Mouse (Mus musculus) kidney, embryonic 15.5 days (tissue): ENCODE data around the gene Dlec1. TPM values are rescaled to one million over a fixed set of nuclear protein-coding genes. Genes with fewer than 3 reads are reported as not detected.

Experiments used
- ATAC-seq: fragments of 200-750 bp; cut with Nextera tagmentation; replicated peaks from 2 replicates; pipeline ENCODE4 v1.8.0; 2017; ENCODE audit warnings: moderate TSS enrichment; ENCODE audit not compliant: low FRiP score
- H3K27ac ChIP-seq: fragments of 300-500 bp; sonication (generic); 2 replicates; pipeline ENCODE4 v1.5.1; 2015; ENCODE audit warnings: mild to moderate bottlenecking, inconsistent platforms
- H3K27me3 ChIP-seq: fragments of 300-500 bp; sonication (generic); 2 replicates; pipeline ENCODE4 v1.6.1; 2015; ENCODE audit warnings: inconsistent platforms
- H3K36me3 ChIP-seq: fragments of 300-500 bp; sonication (generic); 2 replicates; pipeline ENCODE4 v1.6.1; 2015; ENCODE audit warnings: inconsistent platforms
- H3K4me1 ChIP-seq: fragments of 300-500 bp; sonication (generic); 2 replicates; pipeline ENCODE4 v1.6.1; 2015; ENCODE audit warnings: inconsistent platforms
- H3K4me2 ChIP-seq: fragments of 300-500 bp; sonication (generic); 2 replicates; pipeline ENCODE4 v1.6.1; 2015; ENCODE audit warnings: moderate library complexity, mild to moderate bottlenecking, inconsistent platforms
- H3K4me3 ChIP-seq: fragments of 300-500 bp; sonication (generic); replicated peaks from 2 replicates; pipeline ENCODE4 v1.5.1; 2015; ENCODE audit warnings: mild to moderate bottlenecking, inconsistent platforms
- H3K9ac ChIP-seq: fragments of 300-500 bp; sonication (generic); 2 replicates; pipeline ENCODE4 v1.6.1; 2015; ENCODE audit warnings: mild to moderate bottlenecking, inconsistent platforms
- H3K9me3 ChIP-seq: fragments of 300-500 bp; sonication (generic); replicated peaks from 2 replicates; pipeline ENCODE4 v1.6.1; 2016; ENCODE audit warnings: inconsistent platforms
- WGBS: fragments of 180-500 bp; shearing (Covaris S2); methylation state at CpG from one replicate; pipeline ENCODE4 v1.1.7; 2015; ENCODE audit warnings: mixed read lengths; 5-methylcytosine and 5-hydroxymethylcytosine counted together
- polyA plus RNA-seq: library from polyadenylated mRNA; unstranded; fragments of >200 nt; fragmentation: Nextera tagmentation; extraction: Ambion mirVana; gene quantifications from 2 replicates; pipeline ENCODE4 v1.2.1, GENCODE M21; 2015

Gene Dlec1
- polyA plus RNA-seq, 1 experiment from 2014 or later: 6.2 TPM

GRCm38 (mm10) chr9:119146098-119146770 is 44.0 kb downstream of the Dlec1 start:
- Histone ChIP-seq H3K9ac (no peak overlapping the region), H3K9me3 (no peaks in the 10 kb centered on the region), H3K4me3 (no peak overlapping the region), H3K27ac (no peak overlapping the region), H3K4me1 (no peaks in the 10 kb centered on the region), H3K27me3 (no peaks in the 10 kb centered on the region), H3K36me3 (no peaks in the 10 kb centered on the region), H3K4me2 (no peak overlapping the region)
- WGBS: 70% methylated on average over 13 of the region's 13 CpGs
- ATAC-seq: no peak

GRCm38 (mm10) chr9:119149601-119150000 is 47.3 kb downstream of the Dlec1 start:
- no peak overlapping the region for H3K9ac ChIP-seq
- no peak overlapping the region for H3K4me3 ChIP-seq
- 23% methylated on average over 5 of the region's 5 CpGs for WGBS
- no peak overlapping the region for H3K27ac ChIP-seq
- H3K4me1 ChIP-seq: no peaks in the 10 kb centered on the region
- no peaks in the 10 kb centered on the region for H3K36me3 ChIP-seq
- no peaks in the 10 kb centered on the region for H3K27me3 ChIP-seq
- H3K4me2 ChIP-seq: no peak overlapping the region
- ATAC-seq: 0 out of 2 replicates have a peak, but pooled peaks have one; percentile 47
- no peaks in the 10 kb centered on the region for H3K9me3 ChIP-seq

GRCm38 (mm10) chr9:119151751-119152150 is 49.5 kb downstream of the Dlec1 start:
- Histone ChIP-seq H3K9me3 (no peaks in the 10 kb centered on the region), H3K27me3 (peaks cover 1% of the 10 kb centered on the region; the same call in 1 of the 2 replicates), H3K4me3 (no peak overlapping the region), H3K4me2 (no peak overlapping the region), H3K36me3 (no peaks in the 10 kb centered on the region), H3K27ac (no peak overlapping the region), H3K4me1 (peaks cover 2% of the 10 kb centered on the region; the same call in 1 of the 2 replicates), H3K9ac (no peak overlapping the region)
- 47% methylated on average over 2 of the region's 2 CpGs for WGBS
- ATAC-seq: no peak

GRCm38 (mm10) chr9:119155416-119155815 is 53.1 kb downstream of the Dlec1 start:
- H3K9ac ChIP-seq: no peak overlapping the region
- H3K36me3 ChIP-seq: no peaks in the 10 kb centered on the region
- peaks cover 3% of the 10 kb centered on the region; the same call in 1 of the 2 replicates for H3K27me3 ChIP-seq
- no peak overlapping the region for H3K4me2 ChIP-seq
- ATAC-seq: no peak
- no peak overlapping the region for H3K27ac ChIP-seq
- no peak overlapping the region for H3K4me3 ChIP-seq
- H3K4me1 ChIP-seq: peaks cover 3% of the 10 kb centered on the region; the same call in 1 of the 2 replicates
- WGBS: 81% methylated on average over 8 of the region's 8 CpGs
- no peaks in the 10 kb centered on the region for H3K9me3 ChIP-seq

GRCm38 (mm10) chr9:119155826-119156225 is 53.5 kb downstream of the Dlec1 start:
- WGBS: 59% methylated on average over 7 of the region's 7 CpGs
- Histone ChIP-seq H3K27ac (no peak overlapping the region), H3K9ac (no peak overlapping the region), H3K4me2 (peak overlapping the region; percentile 88), H3K27me3 (peaks cover 3% of the 10 kb centered on the region; the same call in 1 of the 2 replicates), H3K4me1 (peaks cover 3% of the 10 kb centered on the region; the same call in 1 of the 2 replicates), H3K4me3 (peak overlapping the region; percentile 60), H3K9me3 (no peaks in the 10 kb centered on the region), H3K36me3 (no peaks in the 10 kb centered on the region)
- no peak for ATAC-seq

- Histone ChIP-seq H3K4me2 (peak within 1 kb of the TSS; percentile 88), H3K4me3 (peak within 1 kb of the TSS; percentile 60), H3K36me3 (no peaks in the 10 kb centered on the region), H3K9ac (peak within 1 kb of the TSS; percentile 49; the same call in 1 of the 2 replicates), H3K9me3 (no peaks in the 10 kb centered on the region), H3K4me1 (peaks cover 3% of the 10 kb centered on the region; the same call in 1 of the 2 replicates), H3K27me3 (peaks cover 3% of the 10 kb centered on the region; the same call in 1 of the 2 replicates), H3K27ac (peak within 1 kb of the TSS; percentile 27; the same call in 1 of the 2 replicates)
- WGBS: under 1% methylated on average over 64 of the region's 65 CpGs
- ATAC-seq: peak; percentile 90
These were observed 54.3 kb downstream of the Dlec1 start, which contains the start of gene Acaa1b for GRCm38 (mm10) chr9:119156278-119157201. Gene Acaa1b, minus strand, starts transcription at chr9:119157093.

GRCm38 (mm10) chr9:119158861-119159260 is 56.6 kb downstream of the Dlec1 start, which contains the start of gene Gm47289:
Gene Gm47289, plus strand, starts transcription at chr9:119159161.
- H3K27ac ChIP-seq: no peak within 1 kb of the TSS
- H3K4me1 ChIP-seq: peaks cover 3% of the 10 kb centered on the region; the same call in 1 of the 2 replicates
- H3K4me3 ChIP-seq: no peak within 1 kb of the TSS
- WGBS: 48% methylated on average over 4 of the region's 4 CpGs
- H3K9me3 ChIP-seq: no peaks in the 10 kb centered on the region
- ATAC-seq: no peak
- no peak within 1 kb of the TSS for H3K9ac ChIP-seq
- no peaks in the 10 kb centered on the region for H3K36me3 ChIP-seq
- no peak within 1 kb of the TSS for H3K4me2 ChIP-seq
- peaks cover 3% of the 10 kb centered on the region; the same call in 1 of the 2 replicates for H3K27me3 ChIP-seq

GRCm38 (mm10) chr9:119160689-119161088 is 58.4 kb downstream of the Dlec1 start:
- 78% methylated on average over 3 of the region's 3 CpGs for WGBS
- Histone ChIP-seq H3K4me1 (peaks cover 3% of the 10 kb centered on the region; the same call in 1 of the 2 replicates), H3K27me3 (0 out of 2 replicates have a peak, but pooled peaks cover 3% of the 10 kb centered on the region), H3K9ac (no peak overlapping the region), H3K4me3 (no peak overlapping the region), H3K36me3 (no peaks in the 10 kb centered on the region), H3K4me2 (no peak overlapping the region), H3K27ac (peak overlapping the region; percentile 67), H3K9me3 (no peaks in the 10 kb centered on the region)
- no peak for ATAC-seq

GRCm38 (mm10) chr9:119164743-119165142 is 62.5 kb downstream of the Dlec1 start:
- Histone ChIP-seq H3K27me3 (no peaks in the 10 kb centered on the region), H3K9ac (no peak overlapping the region), H3K4me3 (no peak overlapping the region), H3K4me1 (no peaks in the 10 kb centered on the region), H3K9me3 (no peaks in the 10 kb centered on the region), H3K27ac (no peak overlapping the region), H3K4me2 (no peak overlapping the region), H3K36me3 (no peaks in the 10 kb centered on the region)
- ATAC-seq: no peak
- WGBS: 87% methylated on average over 7 of the region's 7 CpGs

- H3K36me3 ChIP-seq: no peaks in the 10 kb centered on the region
- H3K9ac ChIP-seq: no peak overlapping the region
- H3K9me3 ChIP-seq: no peaks in the 10 kb centered on the region
- no peak overlapping the region for H3K4me3 ChIP-seq
- H3K4me2 ChIP-seq: no peak overlapping the region
- no peaks in the 10 kb centered on the region for H3K4me1 ChIP-seq
- H3K27ac ChIP-seq: no peak overlapping the region
- no peak for ATAC-seq
- 90% methylated on average over 6 of the region's 6 CpGs for WGBS
- no peaks in the 10 kb centered on the region for H3K27me3 ChIP-seq
These were observed 63.3 kb downstream of the Dlec1 start for GRCm38 (mm10) chr9:119165548-119165947.

GRCm38 (mm10) chr9:119167608-119168007 is 65.3 kb downstream of the Dlec1 start:
- Histone ChIP-seq H3K4me1 (no peaks in the 10 kb centered on the region), H3K27me3 (no peaks in the 10 kb centered on the region), H3K4me2 (no peak overlapping the region), H3K9ac (no peak overlapping the region), H3K4me3 (no peak overlapping the region), H3K27ac (no peak overlapping the region), H3K36me3 (no peaks in the 10 kb centered on the region), H3K9me3 (no peaks in the 10 kb centered on the region)
- no peak for ATAC-seq
- WGBS: 81% methylated on average over 2 of the region's 2 CpGs

GRCm38 (mm10) chr9:119179292-119179691 is 77.0 kb downstream of the Dlec1 start:
- Histone ChIP-seq H3K27me3 (no peaks in the 10 kb centered on the region), H3K9me3 (no peaks in the 10 kb centered on the region), H3K27ac (no peak overlapping the region), H3K4me1 (peaks cover 10% of the 10 kb centered on the region; the same call in 1 of the 2 replicates), H3K4me2 (no peak overlapping the region), H3K9ac (no peak overlapping the region), H3K4me3 (no peak overlapping the region), H3K36me3 (no peaks in the 10 kb centered on the region)
- WGBS: 85% methylated on average over 11 of the region's 11 CpGs
- no peak for ATAC-seq
